Mouse (Mus musculus) c-Kit-negative CD71-positive TER-119-positive erythroid progenitor cells, embryonic 14.5 days (primary cell): Measurements from ENCODE around the gene Arhgap20.

Experiments
- DNase-seq: peaks from one replicate; pipeline ENCODE4 v3.0.0-alpha.2; 2013; ENCODE audit warnings: low read depth, low spot score

Gene Arhgap20

GRCm38 (mm10) chr9:51799156-51799555 is 34.0 kb downstream of the Arhgap20 start:
- no peak for DNase-seq

GRCm38 (mm10) chr9:51807272-51807671 is 42.1 kb downstream of the Arhgap20 start:
- no peak for DNase-seq

- DNase-seq = no peak
Observed at GRCm38 (mm10) chr9:51812931-51813330, 47.8 kb downstream of the Arhgap20 start.

GRCm38 (mm10) chr9:51824516-51824915 is 59.4 kb downstream of the Arhgap20 start:
- DNase-seq = no peak

GRCm38 (mm10) chr9:51831596-51831995 is 66.5 kb downstream of the Arhgap20 start:
- no peak for DNase-seq

GRCm38 (mm10) chr9:51832368-51832767 is 67.2 kb downstream of the Arhgap20 start:
- DNase-seq = no peak

- DNase-seq = no peak
Observed at GRCm38 (mm10) chr9:51837716-51838115, 72.6 kb downstream of the Arhgap20 start.

- no peak for DNase-seq
Observed at GRCm38 (mm10) chr9:51843216-51843615, 78.1 kb downstream of the Arhgap20 start.

- no peak for DNase-seq
Observed at GRCm38 (mm10) chr9:51845796-51846195, 80.7 kb downstream of the Arhgap20 start.

GRCm38 (mm10) chr9:51853772-51854171 is 88.6 kb downstream of the Arhgap20 start:
- DNase-seq = no peak

- DNase-seq = no peak
Observed at GRCm38 (mm10) chr9:51864273-51864672, 99.1 kb downstream of the Arhgap20 start.

GRCm38 (mm10) chr9:51866634-51867033 is 101.5 kb downstream of the Arhgap20 start:
- no peak for DNase-seq

- no peak for DNase-seq
Observed at GRCm38 (mm10) chr9:51869056-51869455, 103.9 kb downstream of the Arhgap20 start.

GRCm38 (mm10) chr9:51874348-51874747 is 109.2 kb downstream of the Arhgap20 start:
- DNase-seq = no peak

GRCm38 (mm10) chr9:51875531-51875930 is 110.4 kb downstream of the Arhgap20 start:
- DNase-seq = no peak

- DNase-seq = no peak
Observed at GRCm38 (mm10) chr9:51881386-51881785, 116.2 kb downstream of the Arhgap20 start.

- DNase-seq = no peak
Observed at GRCm38 (mm10) chr9:51881881-51882280, 116.7 kb downstream of the Arhgap20 start.

- no peak for DNase-seq
Observed at GRCm38 (mm10) chr9:51883319-51883718, 118.2 kb downstream of the Arhgap20 start.

- no peak for DNase-seq
Observed at GRCm38 (mm10) chr9:51892921-51893320, 127.8 kb downstream of the Arhgap20 start.
